Mouse (Mus musculus) embryonic fibroblast, embryonic 13.5 days (primary cell): ENCODE measurements at regions not wholly inside any gene's neighbourhood (a gene's known extent, or its start where the extent isn't known, plus 50 kb on each side); places are given as distances from the start of the nearest gene placed in this dataset.

Experiments
- H3K27ac ChIP-seq: 2 replicates; pipeline ENCODE4 v1.5.1; 2012; ENCODE audit warnings: low read length, control low read depth, inconsistent platforms; ENCODE audit not compliant: insufficient read depth
- H3K4me1 ChIP-seq: 2 replicates; pipeline ENCODE4 v1.6.1; 2011; ENCODE audit warnings: low read length; ENCODE audit not compliant: control insufficient read depth, insufficient read depth
- H3K4me3 ChIP-seq: 2 replicates; pipeline ENCODE4 v1.5.1; 2011; ENCODE audit warnings: mild to moderate bottlenecking, control low read depth, low read length; ENCODE audit not compliant: insufficient read depth
- CTCF ChIP-seq: IDR thresholded peaks from 2 replicates; pipeline ENCODE4 v1.5.1; 2011; ENCODE audit warnings: mild to moderate bottlenecking, control low read depth, low read length, moderate library complexity, borderline replicate concordance; ENCODE audit not compliant: insufficient read depth
- POLR2A ChIP-seq: IDR thresholded peaks from 2 replicates; pipeline ENCODE4 v1.6.1; 2011; ENCODE audit warnings: low read depth, mild to moderate bottlenecking, control low read depth, low read length, moderate library complexity

- no peak overlapping the region for H3K4me3 ChIP-seq
- H3K27ac ChIP-seq: no peak overlapping the region
- TF ChIP-seq POLR2A (no peak), CTCF (no peak)
- no peaks in the 10 kb centered on the region for H3K4me1 ChIP-seq
Measured at GRCm38 (mm10) chr15:24878846-24879245, 534.7 kb downstream of the Basp1 start.

- no peaks in the 10 kb centered on the region for H3K4me1 ChIP-seq
- H3K27ac ChIP-seq: no peak overlapping the region
- TF ChIP-seq CTCF: no peak
- no peak for TF ChIP-seq POLR2A
- no peak overlapping the region for H3K4me3 ChIP-seq
Measured at GRCm38 (mm10) chr15:24877711-24878598, 535.6 kb downstream of the Basp1 start.

- no peaks in the 10 kb centered on the region for H3K4me1 ChIP-seq
- no peak for TF ChIP-seq CTCF
- TF ChIP-seq POLR2A: no peak
- H3K4me3 ChIP-seq: no peak overlapping the region
- H3K27ac ChIP-seq: no peak overlapping the region
Measured at GRCm38 (mm10) chr15:24876157-24876731, 537.3 kb downstream of the Basp1 start.

GRCm38 (mm10) chr15:24840271-24840670 lies 573.3 kb downstream of the Basp1 start:
- TF ChIP-seq CTCF: no peak
- TF ChIP-seq POLR2A: no peak
- H3K27ac ChIP-seq: no peak overlapping the region
- H3K4me1 ChIP-seq: no peaks in the 10 kb centered on the region
- H3K4me3 ChIP-seq: no peak overlapping the region

GRCm38 (mm10) chr15:24838390-24838789 lies 575.2 kb downstream of the Basp1 start:
- H3K27ac ChIP-seq: no peak overlapping the region
- H3K4me1 ChIP-seq: no peaks in the 10 kb centered on the region
- TF ChIP-seq POLR2A (no peak), CTCF (no peak)
- no peak overlapping the region for H3K4me3 ChIP-seq

- H3K4me3 ChIP-seq: no peak overlapping the region
- no peak for TF ChIP-seq CTCF
- H3K27ac ChIP-seq: no peak overlapping the region
- no peaks in the 10 kb centered on the region for H3K4me1 ChIP-seq
Measured at GRCm38 (mm10) chr15:24827881-24828280, 585.7 kb downstream of the Basp1 start.

GRCm38 (mm10) chr15:24827259-24827658 lies 586.3 kb downstream of the Basp1 start:
- Histone ChIP-seq H3K4me1 (no peaks in the 10 kb centered on the region), H3K4me3 (no peak overlapping the region), H3K27ac (no peak overlapping the region)
- TF ChIP-seq CTCF: no peak
- no peak for TF ChIP-seq POLR2A

- TF ChIP-seq CTCF: no peak
- TF ChIP-seq POLR2A: no peak
- H3K4me3 ChIP-seq: no peak overlapping the region
- H3K27ac ChIP-seq: no peak overlapping the region
- no peaks in the 10 kb centered on the region for H3K4me1 ChIP-seq
Measured at GRCm38 (mm10) chr15:24796836-24797235, 616.7 kb downstream of the Basp1 start.

GRCm38 (mm10) chr15:24793381-24793780 lies 620.2 kb downstream of the Basp1 start:
- Histone ChIP-seq H3K4me3 (no peak overlapping the region), H3K27ac (no peak overlapping the region), H3K4me1 (no peaks in the 10 kb centered on the region)
- TF ChIP-seq POLR2A: no peak
- TF ChIP-seq CTCF: no peak

- no peak for TF ChIP-seq POLR2A
- TF ChIP-seq CTCF: no peak
Measured at GRCm38 (mm10) chr15:24786336-24786735, 627.2 kb downstream of the Basp1 start.

More at GRCm38 (mm10) chr15:24786336-24786735, 627.2 kb downstream of the Basp1 start:
- no peaks in the 10 kb centered on the region for H3K4me1 ChIP-seq
- no peak overlapping the region for H3K27ac ChIP-seq
- H3K4me3 ChIP-seq: no peak overlapping the region
